9 mouse cellular contexts compared by ENCODE assay signal in the genomic region with DNA sequence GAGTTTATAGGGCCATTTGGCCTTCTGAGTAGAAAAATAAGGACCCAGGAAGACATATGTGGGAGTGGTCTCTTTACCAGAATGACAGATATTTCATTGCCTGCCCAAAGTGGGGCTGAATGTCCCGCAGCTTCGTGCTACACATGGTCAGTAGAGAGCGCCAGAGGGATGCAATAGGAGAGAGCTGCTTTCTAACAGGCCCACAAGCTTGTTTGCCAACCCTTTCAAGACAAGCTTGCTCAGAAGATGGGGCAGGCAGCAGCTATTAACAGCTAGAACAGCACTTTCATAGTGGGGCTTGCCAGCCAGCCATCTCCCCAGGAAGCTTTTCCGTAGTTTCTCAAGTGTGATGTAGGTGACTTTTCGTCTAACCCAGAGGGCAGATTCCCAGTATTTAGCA. TPM values are rescaled to one million over a fixed set of nuclear protein-coding genes. Genes with fewer than 3 reads are reported as not detected.
A peak's percentile ranks its signal among the peaks of the same experiment; 100 is the strongest.
DNase-seq lines count a peak whose midpoint lies in the region; ATAC-seq and TF ChIP-seq lines count a peak whose summit lies in the region.
"Had no signal": no experiment of that assay in that cellular context is flagged by ENCODE, and none has a peak within 500 bp of the region (broad histone marks: within the 10 kb centered on the region; RNA-seq: fewer than 3 reads in every experiment).

No protein-coding gene starts in this region.

- TF ChIP-seq CTCF in lung, postnatal 0 days (IDR thresholded peaks at IDR 0.05) = peak; percentile 81
- no peak for TF ChIP-seq CTCF in thymus, adult 2 months (IDR thresholded peaks at IDR 0.05; ENCODE audit: borderline replicate concordance, control insufficient read depth, extremely low read depth, insufficient read depth, low read length, poor library complexity)

- no peaks in the 10 kb centered on the region for H3K36me3 ChIP-seq in hindbrain, embryonic 14.5 days (replicated peaks; ENCODE audit: control insufficient read depth, insufficient read depth)
- H3K36me3 ChIP-seq in lung, postnatal 0 days (ENCODE audit: insufficient read depth, low read length) = no peaks in the 10 kb centered on the region
- no peaks in the 10 kb centered on the region for H3K36me3 ChIP-seq in thymus, adult 2 months (ENCODE audit: control insufficient read depth, insufficient read depth, low read length)

- H3K27ac ChIP-seq in hindbrain, embryonic 14.5 days = no peak overlapping the region
- H3K27ac ChIP-seq in lung, postnatal 0 days (ENCODE audit: low read length) = no peak overlapping the region; the same call in 1 of the 2 replicates
- H3K27ac ChIP-seq in thymus, adult 2 months (ENCODE audit: control insufficient read depth, insufficient read depth, low read length) = no peak overlapping the region

- 21% methylated on average over 5 of the region's 5 CpGs for WGBS in hindbrain, embryonic 14.5 days
- 13% methylated on average over 5 of the region's 5 CpGs for WGBS in lung, postnatal 0 days
- WGBS in thymus, adult 2 months = 21% methylated on average over 5 of the region's 5 CpGs

- intact Hi-C loops in gastrocnemius, postnatal 14 days (cut with DNase I; ENCODE audit: low total_unique reads) = loop anchor here (5.0 kb wide), 1 partner anchor 201 kb away; no protein-coding TSS in a partner anchor
- intact Hi-C loops in gastrocnemius, postnatal 36 days (cut with DNase I) = loop anchor here (5.0 to 10.0 kb wide), 3 partner anchors 161 to 303 kb away; no protein-coding TSS in a partner anchor

- H3K9me3 ChIP-seq in hindbrain, embryonic 14.5 days (ENCODE audit: control insufficient read depth, low read length) = no peaks in the 10 kb centered on the region
- no peaks in the 10 kb centered on the region for H3K9me3 ChIP-seq in lung, postnatal 0 days (ENCODE audit: low read length)

- TF ChIP-seq POLR2A in thymus, adult 2 months (IDR thresholded peaks at IDR 0.05; ENCODE audit: control insufficient read depth, extremely low read depth, insufficient read depth, low read length, poor library complexity) = no peak

- H3K27me3 ChIP-seq in hindbrain, embryonic 14.5 days (ENCODE audit: control insufficient read depth, insufficient read depth, low read length) = no peaks in the 10 kb centered on the region
- H3K27me3 ChIP-seq in lung, postnatal 0 days (replicated peaks; ENCODE audit: insufficient read depth, low read length) = no peaks in the 10 kb centered on the region
- H3K27me3 ChIP-seq in thymus, adult 2 months (ENCODE audit: control insufficient read depth, insufficient read depth, low read length) = no peaks in the 10 kb centered on the region

- no peak overlapping the region for H3K4me3 ChIP-seq in hindbrain, embryonic 14.5 days (replicated peaks; ENCODE audit: low read length)
- H3K4me3 ChIP-seq in lung, postnatal 0 days (ENCODE audit: low read depth, low read length) = no peak overlapping the region
- no peak overlapping the region for H3K4me3 ChIP-seq in thymus, adult 2 months (ENCODE audit: control insufficient read depth, insufficient read depth, low read length)
- H3K4me3 ChIP-seq: myocyte had no signal

- DNase-seq in gastrocnemius, postnatal 14 days = peak; percentile 34
- DNase-seq in gastrocnemius, postnatal 36 days = no peak
- peak; percentile 64 for DNase-seq in urinary bladder, postnatal 14 days (ENCODE audit: low spot score)
- no peak for DNase-seq in urinary bladder, adult 2 months (ENCODE audit: low spot score)
- peak; percentile 54 for DNase-seq in hindbrain, embryonic 14.5 days (ENCODE audit: low spot score)
- peak; percentile 84 for DNase-seq in lung, postnatal 0 days (ENCODE audit: low spot score)
- DNase-seq in thymus, adult 2 months = no peak

- no peaks in the 10 kb centered on the region for H3K4me1 ChIP-seq in hindbrain, embryonic 14.5 days (replicated peaks; ENCODE audit: control insufficient read depth, insufficient read depth, low read length)
- H3K4me1 ChIP-seq in lung, postnatal 0 days (ENCODE audit: insufficient read depth, low read depth, low read length) = no peaks in the 10 kb centered on the region
- H3K4me1 ChIP-seq in thymus, adult 2 months (replicated peaks; ENCODE audit: control insufficient read depth, insufficient read depth, low read length) = no peaks in the 10 kb centered on the region

- H3K9ac ChIP-seq in hindbrain, embryonic 14.5 days = no peak overlapping the region
- H3K9ac ChIP-seq in lung, postnatal 0 days (replicated peaks; ENCODE audit: low read depth) = no peak overlapping the region

- no peak for TF ChIP-seq EP300 in lung, postnatal 0 days (IDR thresholded peaks at IDR 0.05)

- H3K4me2 ChIP-seq in hindbrain, embryonic 14.5 days (replicated peaks) = no peak overlapping the region
- no peak overlapping the region for H3K4me2 ChIP-seq in lung, postnatal 0 days (replicated peaks; ENCODE audit: low read depth, low read length)

- peak; percentile 27; the same call in 1 of the 2 replicates for ATAC-seq in hindbrain, embryonic 14.5 days (ENCODE audit: low FRiP score)
- peak; percentile 68 for ATAC-seq in lung, postnatal 0 days
- no peak for ATAC-seq in monocyte, adult 5-6 weeks (replicated peaks; ENCODE audit: insufficient number of reproducible peaks, low FRiP score, low TSS enrichment, poor library complexity, severe bottlenecking)

RNA-seq across cellular contexts. Expression of a gene that starts 42.0 kb away (rescaled TPM):
- not detected for total RNA-seq in gastrocnemius, postnatal 14 days (2021)
- not detected for total RNA-seq in gastrocnemius, postnatal 36 days (2021)
- 285 and 296 TPM in 2 replicates for polyA plus RNA-seq in urinary bladder, adult 2 months (2012; rRNA removed)
- 0.93 and 2.5 TPM in 2 replicates for polyA plus RNA-seq in hindbrain, embryonic 14.5 days (2014; fragmentation: Nextera tagmentation; extraction: Ambion mirVana)
- polyA plus RNA-seq in lung, postnatal 0 days (2015; fragmentation: Nextera tagmentation; extraction: Ambion mirVana) = 697 and 750 TPM in 2 replicates
- total RNA-seq in monocyte, adult 5-6 weeks (2017) = not detected in 3 replicates
- polyA plus RNA-seq in thymus, adult 2 months (2012; rRNA removed) = 0.61 and 2.4 TPM in 2 replicates
- polyA plus RNA-seq: myocyte had no signal

RNA-seq across cellular contexts. Expression of a gene that starts 46.2 kb away (rescaled TPM):
- 10 to 100 TPM; 17.6 to 20.4 TPM for total RNA-seq in gastrocnemius, postnatal 14 days (2021)
- total RNA-seq in gastrocnemius, postnatal 36 days (2021) = 10 to 100 TPM; 16.9 to 19.6 TPM
- polyA plus RNA-seq in urinary bladder, adult 2 months (2012; rRNA removed) = 32.4 and 36.6 TPM in 2 replicates
- 88.7 and 90.5 TPM in 2 replicates for polyA plus RNA-seq in hindbrain, embryonic 14.5 days (2014; fragmentation: Nextera tagmentation; extraction: Ambion mirVana)
- 42.2 and 44.7 TPM in 2 replicates for polyA plus RNA-seq in lung, postnatal 0 days (2015; fragmentation: Nextera tagmentation; extraction: Ambion mirVana)
- 68.4 to 92.5 TPM (median 74.4 TPM) in 3 replicates for total RNA-seq in monocyte, adult 5-6 weeks (2017)
- polyA plus RNA-seq in thymus, adult 2 months (2012; rRNA removed) = 53.6 and 67.3 TPM in 2 replicates

Comparison
In these comparisons a context has a peak if more than half of its experiments do, and no peak if none do; other contexts are left out.
1. DNase-seq: peak in gastrocnemius, postnatal 14 days (single experiment), urinary bladder, postnatal 14 days (single experiment), hindbrain, embryonic 14.5 days (single experiment) and lung, postnatal 0 days (single experiment); none in gastrocnemius, postnatal 36 days (0 of 2), urinary bladder, adult 2 months (single experiment) and thymus, adult 2 months (single experiment).
2. RNA of a gene that starts 42.0 kb away (polyA plus RNA-seq): 697 to 750 TPM in lung, postnatal 0 days and 285 to 296 TPM in urinary bladder, adult 2 months; 0.93 to 2.5 TPM in hindbrain, embryonic 14.5 days and 0.61 to 2.4 TPM in thymus, adult 2 months; every median in the first group is over 10 times any median in the second.